8 mouse cellular contexts compared by ENCODE assay signal in genomic region chr2:75603175-75603871, GRCm38 (mm10). TPM values are rescaled to one million over a fixed set of nuclear protein-coding genes. Genes with fewer than 3 reads are reported as not detected.
DNase-seq lines count a peak whose midpoint lies in the region; ATAC-seq and TF ChIP-seq lines count a peak whose summit lies in the region.

No protein-coding gene starts in this region.

- peak; percentile 74 for DNase-seq in 3T3-L1 (ENCODE audit: low read depth, low spot score)
- peak; percentile 65 to 70 for DNase-seq in cerebellum, postnatal 25 days
- peak; percentile 40 to 52 for DNase-seq in layer of hippocampus, adult 2 months (ENCODE audit: low spot score in 2 of 2)
- DNase-seq in lung, postnatal 0 days (ENCODE audit: low spot score), result peak; percentile 72
- no peak for DNase-seq in ovary, postnatal 10 days (ENCODE audit: low spot score)

- H3K27ac ChIP-seq in ES-Bruce4 (ENCODE audit: insufficient read depth, low read length), result no peak overlapping the region
- no peak overlapping the region for H3K27ac ChIP-seq in heart, embryonic 15.5 days
- peak overlapping the region; percentile 82 for H3K27ac ChIP-seq in layer of hippocampus, adult 2 months
- H3K27ac ChIP-seq in lung, postnatal 0 days (ENCODE audit: low read length), result no peak overlapping the region
- peak overlapping the region; percentile 56; the same call in 1 of the 2 replicates for H3K27ac ChIP-seq in olfactory bulb, adult 2 months (ENCODE audit: insufficient read depth, low read depth, low read length)

- H3K4me1 ChIP-seq in ES-Bruce4 (ENCODE audit: control insufficient read depth, insufficient read depth, low read length), result no peaks in the 10 kb centered on the region
- H3K4me1 ChIP-seq in heart, embryonic 15.5 days (replicated peaks), result peaks cover 6% of the 10 kb centered on the region
- H3K4me1 ChIP-seq in lung, postnatal 0 days (ENCODE audit: insufficient read depth, low read depth, low read length), result peaks cover 4% of the 10 kb centered on the region; the same call in 1 of the 2 replicates
- peaks cover 6% of the 10 kb centered on the region for H3K4me1 ChIP-seq in olfactory bulb, adult 2 months (ENCODE audit: control insufficient read depth, insufficient read depth, low read length)

- no peaks in the 10 kb centered on the region for H3K36me3 ChIP-seq in ES-Bruce4 (ENCODE audit: control insufficient read depth, insufficient read depth, low read length, poor library complexity, severe bottlenecking)
- no peaks in the 10 kb centered on the region for H3K36me3 ChIP-seq in heart, embryonic 15.5 days
- no peaks in the 10 kb centered on the region for H3K36me3 ChIP-seq in lung, postnatal 0 days (ENCODE audit: insufficient read depth, low read length)

- no peaks in the 10 kb centered on the region for H3K9me3 ChIP-seq in ES-Bruce4 (replicated peaks; ENCODE audit: control insufficient read depth, insufficient read depth, low read length, poor library complexity, severe bottlenecking)
- H3K9me3 ChIP-seq in heart, embryonic 15.5 days (replicated peaks), result no peaks in the 10 kb centered on the region
- H3K9me3 ChIP-seq in lung, postnatal 0 days (ENCODE audit: low read length), result no peaks in the 10 kb centered on the region

- TF ChIP-seq EP300 in ES-Bruce4 (IDR thresholded peaks at IDR 0.05; ENCODE audit: insufficient read depth, low read depth, low read length), result no peak
- TF ChIP-seq EP300 in lung, postnatal 0 days (IDR thresholded peaks at IDR 0.05), result no peak

- 0 out of 2 replicates have a peak overlapping the region, but pooled peaks have one; percentile 1 for H3K9ac ChIP-seq in ES-Bruce4 (ENCODE audit: low read depth, poor library complexity, severe bottlenecking)
- no peak overlapping the region for H3K9ac ChIP-seq in heart, embryonic 15.5 days
- no peak overlapping the region for H3K9ac ChIP-seq in lung, postnatal 0 days (replicated peaks; ENCODE audit: low read depth)

- peak overlapping the region; percentile 67 for H3K4me2 ChIP-seq in heart, embryonic 15.5 days
- H3K4me2 ChIP-seq in lung, postnatal 0 days (replicated peaks; ENCODE audit: low read depth, low read length), result peak overlapping the region; percentile 49

- no peak for TF ChIP-seq CTCF in ES-Bruce4 (IDR thresholded peaks at IDR 0.05; ENCODE audit: low read depth, low read length)
- peak; percentile 83 for TF ChIP-seq CTCF in layer of hippocampus, adult 2 months (conservative IDR thresholded peaks at IDR 0.05)
- TF ChIP-seq CTCF in lung, postnatal 0 days (IDR thresholded peaks at IDR 0.05), result peak; percentile 75
- peak; percentile 14; the same call in 1 of the 2 replicates for TF ChIP-seq CTCF in olfactory bulb, adult 2 months (IDR thresholded peaks at IDR 0.05; ENCODE audit: insufficient read depth, low read depth, low read length)

- TF ChIP-seq POLR2A in ES-Bruce4 (IDR thresholded peaks at IDR 0.05; ENCODE audit: insufficient read depth, low read length), result no peak
- TF ChIP-seq POLR2A in olfactory bulb, adult 2 months (IDR thresholded peaks at IDR 0.05; ENCODE audit: insufficient read depth, low read depth, low read length), result no peak

- no peaks in the 10 kb centered on the region for H3K27me3 ChIP-seq in ES-Bruce4 (ENCODE audit: control insufficient read depth, insufficient read depth, low read length, poor library complexity, severe bottlenecking)
- H3K27me3 ChIP-seq in heart, embryonic 15.5 days, result 0 out of 2 replicates have a peak, but pooled peaks cover 4% of the 10 kb centered on the region
- H3K27me3 ChIP-seq in lung, postnatal 0 days (replicated peaks; ENCODE audit: insufficient read depth, low read length), result no peaks in the 10 kb centered on the region

- 12% methylated on average over 25 of the region's 26 CpGs for WGBS in heart, embryonic 15.5 days
- 13% methylated on average over 23 of the region's 26 CpGs for WGBS in lung, postnatal 0 days
- WGBS in olfactory bulb, adult 2 months, result 11% methylated on average over 26 of the region's 26 CpGs

- H3K4me3 ChIP-seq in ES-Bruce4 (ENCODE audit: low read depth, low read length), result peak overlapping the region; percentile 78
- H3K4me3 ChIP-seq in heart, embryonic 15.5 days, result peak overlapping the region; percentile 42
- peak overlapping the region; percentile 54 for H3K4me3 ChIP-seq in layer of hippocampus, adult 2 months
- peak overlapping the region; percentile 25 for H3K4me3 ChIP-seq in lung, postnatal 0 days (ENCODE audit: low read depth, low read length)
- peak overlapping the region; percentile 33 for H3K4me3 ChIP-seq in olfactory bulb, adult 2 months (ENCODE audit: insufficient read depth, low read depth, low read length)

- 0 out of 2 replicates have a peak, but pooled peaks have one; percentile 31 for ATAC-seq in heart, embryonic 15.5 days (replicated peaks; ENCODE audit: insufficient number of reproducible peaks, insufficient read depth, low FRiP score, low read depth)
- no peak; the same call in 1 of the 2 replicates for ATAC-seq in lung, postnatal 0 days

RNA-seq across cellular contexts. Expression of gene Hnrnpa3, which starts 55.7 kb away (rescaled TPM):
- 775 and 839 TPM in 2 replicates for polyA plus RNA-seq in ES-Bruce4 (2011; ENCODE audit: insufficient read depth, insufficient read length, low read depth, missing spikeins)
- polyA plus RNA-seq in heart, embryonic 15.5 days (2015; fragmentation: Nextera tagmentation; extraction: Ambion mirVana), result 170 and 171 TPM in 2 replicates
- 100 to 1,000 TPM; 305 to 319 TPM for total RNA-seq in layer of hippocampus, adult 2 months (2021)
- polyA plus RNA-seq in lung, postnatal 0 days (2015; fragmentation: Nextera tagmentation; extraction: Ambion mirVana), result 114 and 129 TPM in 2 replicates
- 328 and 410 TPM in 2 replicates for polyA plus RNA-seq in olfactory bulb, adult 2 months (2012; ENCODE audit: insufficient read depth, insufficient read length, low replicate concordance, missing spikeins)

Comparison
In these comparisons a context has a peak if more than half of its experiments do, and no peak if none do; other contexts are left out.
1. H3K27ac ChIP-seq: peak in layer of hippocampus, adult 2 months (single experiment) and olfactory bulb, adult 2 months (single experiment); none in ES-Bruce4 (single experiment), heart, embryonic 15.5 days (single experiment) and lung, postnatal 0 days (single experiment).
2. H3K4me3 ChIP-seq: peak in every context shown above with its lines; median percentile 78 in ES-Bruce4; 54 in layer of hippocampus, adult 2 months; 42 in heart, embryonic 15.5 days; 33 in olfactory bulb, adult 2 months; 25 in lung, postnatal 0 days.